Mouse (Mus musculus) left cerebral cortex, adult 18-20 months (tissue): Measurements from ENCODE around the gene Gli3. TPM values are rescaled to one million over a fixed set of nuclear protein-coding genes. Genes with fewer than 3 reads are reported as not detected.

Experiments
- DNase-seq, 2 experiments: peaks; one replicate each; pipeline ENCODE4 v3.0.0; 2021 to 2022; ENCODE audit warnings: low spot score in 2 of 2, mixed read lengths in 1 of 2
- total RNA-seq, 2 experiments: library from RNA; stranded (reverse); gene quantifications; 2 replicates each; pipeline ENCODE4 v1.2.3; 2021

Gene Gli3
- total RNA-seq, 2 experiments from 2014 or later: 8.6 to 8.8 TPM

- DNase-seq: no peak
Observed at GRCm38 (mm10) chr13:15550027-15550602, 87.1 kb downstream of the Gli3 start.

GRCm38 (mm10) chr13:15550731-15551130 is 87.7 kb downstream of the Gli3 start:
- DNase-seq: no peak

GRCm38 (mm10) chr13:15552009-15552408 is 89.0 kb downstream of the Gli3 start:
- DNase-seq: no peak

- no peak for DNase-seq
Observed at GRCm38 (mm10) chr13:15556646-15557098, 93.6 kb downstream of the Gli3 start.

- no peak for DNase-seq
Observed at GRCm38 (mm10) chr13:15561441-15561840, 98.4 kb downstream of the Gli3 start.

- no peak for DNase-seq
Observed at GRCm38 (mm10) chr13:15570908-15571568, 108.0 kb downstream of the Gli3 start.

GRCm38 (mm10) chr13:15577133-15577917 is 114.3 kb downstream of the Gli3 start:
- DNase-seq: no peak

- no peak for DNase-seq
Observed at GRCm38 (mm10) chr13:15580458-15580857, 117.4 kb downstream of the Gli3 start.

- no peak for DNase-seq
Observed at GRCm38 (mm10) chr13:15585941-15586340, 122.9 kb downstream of the Gli3 start.

GRCm38 (mm10) chr13:15588278-15589272 is 125.5 kb downstream of the Gli3 start:
- DNase-seq: peak; percentile 27 to 47

GRCm38 (mm10) chr13:15590326-15590933 is 127.4 kb downstream of the Gli3 start:
- no peak for DNase-seq

GRCm38 (mm10) chr13:15596667-15597066 is 133.6 kb downstream of the Gli3 start:
- no peak for DNase-seq

- DNase-seq: no peak
Observed at GRCm38 (mm10) chr13:15599741-15600140, 136.7 kb downstream of the Gli3 start.

GRCm38 (mm10) chr13:15602161-15602560 is 139.1 kb downstream of the Gli3 start:
- DNase-seq: no peak

GRCm38 (mm10) chr13:15602677-15603221 is 139.7 kb downstream of the Gli3 start:
- no peak for DNase-seq

GRCm38 (mm10) chr13:15604074-15604473 is 141.0 kb downstream of the Gli3 start:
- DNase-seq: no peak

GRCm38 (mm10) chr13:15617423-15617822 is 154.4 kb downstream of the Gli3 start:
- no peak for DNase-seq

- no peak for DNase-seq
Observed at GRCm38 (mm10) chr13:15618051-15618692, 155.1 kb downstream of the Gli3 start.

- DNase-seq: no peak
Observed at GRCm38 (mm10) chr13:15621009-15621408, 158.0 kb downstream of the Gli3 start.
